Mouse (Mus musculus) neural tube, embryonic 15.5 days (tissue): ENCODE data around the gene Ephb2. TPM values are rescaled to one million over a fixed set of nuclear protein-coding genes. Genes with fewer than 3 reads are reported as not detected.

Source experiments
- ATAC-seq: fragments of 200-750 bp; cut with Nextera tagmentation; 2 replicates; pipeline ENCODE4 v1.8.0; 2017; ENCODE audit warnings: mild to moderate bottlenecking, moderate TSS enrichment, moderate library complexity; ENCODE audit not compliant: low FRiP score
- H3K27ac ChIP-seq: fragments of 300-500 bp; sonication (generic); replicated peaks from 2 replicates; pipeline ENCODE4 v1.5.1; 2015; ENCODE audit warnings: mild to moderate bottlenecking, inconsistent platforms
- H3K27me3 ChIP-seq: fragments of 300-500 bp; sonication (generic); replicated peaks from 2 replicates; pipeline ENCODE4 v1.6.1; 2015; ENCODE audit warnings: inconsistent platforms
- H3K36me3 ChIP-seq: fragments of 300-500 bp; sonication (generic); 2 replicates; pipeline ENCODE4 v1.6.1; 2015; ENCODE audit warnings: inconsistent platforms
- H3K4me1 ChIP-seq: fragments of 300-500 bp; sonication (generic); 2 replicates; pipeline ENCODE4 v1.6.1; 2015; ENCODE audit warnings: inconsistent platforms
- H3K4me2 ChIP-seq: fragments of 300-500 bp; sonication (generic); 2 replicates; pipeline ENCODE4 v1.6.1; 2015; ENCODE audit warnings: inconsistent platforms, mild to moderate bottlenecking, moderate library complexity
- H3K4me3 ChIP-seq: fragments of 300-500 bp; sonication (generic); replicated peaks from 2 replicates; pipeline ENCODE4 v1.5.1; 2015; ENCODE audit warnings: mild to moderate bottlenecking, inconsistent platforms
- H3K9ac ChIP-seq: fragments of 300-500 bp; sonication (generic); replicated peaks from 2 replicates; pipeline ENCODE4 v1.6.1; 2015; ENCODE audit warnings: mild to moderate bottlenecking, inconsistent platforms
- H3K9me3 ChIP-seq: fragments of 300-500 bp; sonication (generic); replicated peaks from 2 replicates; pipeline ENCODE4 v1.6.1; 2016; ENCODE audit warnings: inconsistent platforms
- WGBS: fragments of 180-500 bp; shearing (Covaris S2); methylation state at CpG from one replicate; pipeline ENCODE4 v1.1.7; 2015; ENCODE audit warnings: mixed read lengths; 5-methylcytosine and 5-hydroxymethylcytosine counted together
- polyA plus RNA-seq: library from polyadenylated mRNA; unstranded; fragments of >200 nt; fragmentation: Nextera tagmentation; extraction: Ambion mirVana; gene quantifications from 2 replicates; pipeline ENCODE4 v1.2.1, GENCODE M21; 2015

Gene Ephb2
- polyA plus RNA-seq, 1 experiment from 2014 or later = 21.3 TPM

GRCm38 (mm10) chr4:136740963-136741362, 94.8 kb downstream of the Ephb2 start:
- Histone ChIP-seq H3K4me3 (no peak overlapping the region), H3K27me3 (no peaks in the 10 kb centered on the region), H3K4me2 (no peak overlapping the region), H3K9me3 (no peaks in the 10 kb centered on the region), H3K36me3 (no peaks in the 10 kb centered on the region), H3K9ac (no peak overlapping the region), H3K4me1 (peaks cover 56% of the 10 kb centered on the region), H3K27ac (0 out of 2 replicates have a peak overlapping the region, but pooled peaks have one; percentile 13)
- 89% methylated on average over 5 of the region's 5 CpGs for WGBS
- ATAC-seq = no peak

GRCm38 (mm10) chr4:136739189-136739588, 96.6 kb downstream of the Ephb2 start:
- Histone ChIP-seq H3K9me3 (no peaks in the 10 kb centered on the region), H3K27ac (no peak overlapping the region), H3K36me3 (no peaks in the 10 kb centered on the region), H3K4me1 (peaks cover 69% of the 10 kb centered on the region), H3K4me2 (no peak overlapping the region), H3K9ac (no peak overlapping the region), H3K27me3 (no peaks in the 10 kb centered on the region), H3K4me3 (no peak overlapping the region)
- WGBS = 27% methylated on average over 11 of the region's 11 CpGs
- ATAC-seq = no peak

GRCm38 (mm10) chr4:136738291-136738690, 97.5 kb downstream of the Ephb2 start:
- Histone ChIP-seq H3K4me2 (no peak overlapping the region), H3K9ac (no peak overlapping the region), H3K27ac (no peak overlapping the region), H3K27me3 (no peaks in the 10 kb centered on the region), H3K4me3 (no peak overlapping the region), H3K4me1 (peaks cover 69% of the 10 kb centered on the region), H3K36me3 (no peaks in the 10 kb centered on the region), H3K9me3 (no peaks in the 10 kb centered on the region)
- WGBS = 58% methylated on average over 3 of the region's 3 CpGs
- no peak for ATAC-seq

- 72% methylated on average over 4 of the region's 4 CpGs for WGBS
- H3K27ac ChIP-seq = no peak overlapping the region
- H3K4me1 ChIP-seq = peaks cover 67% of the 10 kb centered on the region
- ATAC-seq = no peak
- H3K9me3 ChIP-seq = no peaks in the 10 kb centered on the region
- no peak overlapping the region for H3K4me2 ChIP-seq
- H3K36me3 ChIP-seq = no peaks in the 10 kb centered on the region
- H3K9ac ChIP-seq = no peak overlapping the region
- no peaks in the 10 kb centered on the region for H3K27me3 ChIP-seq
- H3K4me3 ChIP-seq = no peak overlapping the region
These were observed 99.9 kb downstream of the Ephb2 start for GRCm38 (mm10) chr4:136735856-136736255.

- Histone ChIP-seq H3K4me1 (peaks cover 67% of the 10 kb centered on the region), H3K9ac (no peak overlapping the region; the same call in 1 of the 2 replicates), H3K4me2 (no peak overlapping the region), H3K27ac (0 out of 2 replicates have a peak overlapping the region, but pooled peaks have one; percentile 8), H3K36me3 (no peaks in the 10 kb centered on the region), H3K27me3 (no peaks in the 10 kb centered on the region), H3K4me3 (no peak overlapping the region), H3K9me3 (no peaks in the 10 kb centered on the region)
- no peak for ATAC-seq
- 29% methylated on average over 15 of the region's 15 CpGs for WGBS
These were observed 101.5 kb downstream of the Ephb2 start for GRCm38 (mm10) chr4:136734210-136734803.

GRCm38 (mm10) chr4:136733217-136733865, 102.4 kb downstream of the Ephb2 start:
- Histone ChIP-seq H3K27ac (peak overlapping the region; percentile 34; the same call in 1 of the 2 replicates), H3K9me3 (no peaks in the 10 kb centered on the region), H3K36me3 (no peaks in the 10 kb centered on the region), H3K4me3 (no peak overlapping the region), H3K27me3 (no peaks in the 10 kb centered on the region), H3K9ac (no peak overlapping the region), H3K4me1 (peaks cover 57% of the 10 kb centered on the region), H3K4me2 (no peak overlapping the region)
- 28% methylated on average over 11 of the region's 11 CpGs for WGBS
- no peak for ATAC-seq

- H3K36me3 ChIP-seq = no peaks in the 10 kb centered on the region
- 53% methylated on average over 7 of the region's 7 CpGs for WGBS
- no peak overlapping the region for H3K9ac ChIP-seq
- ATAC-seq = no peak
- H3K4me2 ChIP-seq = no peak overlapping the region
- H3K27ac ChIP-seq = no peak overlapping the region
- peaks cover 54% of the 10 kb centered on the region for H3K4me1 ChIP-seq
- no peaks in the 10 kb centered on the region for H3K9me3 ChIP-seq
- H3K4me3 ChIP-seq = no peak overlapping the region
- no peaks in the 10 kb centered on the region for H3K27me3 ChIP-seq
These were observed 103.2 kb downstream of the Ephb2 start for GRCm38 (mm10) chr4:136732536-136733121.

GRCm38 (mm10) chr4:136731761-136732160, 104.0 kb downstream of the Ephb2 start:
- H3K4me2 ChIP-seq = no peak overlapping the region
- WGBS = 49% methylated on average over 5 of the region's 5 CpGs
- no peaks in the 10 kb centered on the region for H3K27me3 ChIP-seq
- H3K27ac ChIP-seq = 0 out of 2 replicates have a peak overlapping the region, but pooled peaks have one; percentile 45
- no peaks in the 10 kb centered on the region for H3K36me3 ChIP-seq
- H3K9me3 ChIP-seq = no peaks in the 10 kb centered on the region
- no peak overlapping the region for H3K4me3 ChIP-seq
- ATAC-seq = no peak
- H3K9ac ChIP-seq = no peak overlapping the region
- peaks cover 58% of the 10 kb centered on the region for H3K4me1 ChIP-seq

GRCm38 (mm10) chr4:136731008-136731609, 104.7 kb downstream of the Ephb2 start:
- H3K4me3 ChIP-seq = no peak overlapping the region
- no peaks in the 10 kb centered on the region for H3K9me3 ChIP-seq
- H3K36me3 ChIP-seq = no peaks in the 10 kb centered on the region
- 0 out of 2 replicates have a peak overlapping the region, but pooled peaks have one; percentile 23 for H3K27ac ChIP-seq
- no peak overlapping the region for H3K4me2 ChIP-seq
- no peaks in the 10 kb centered on the region for H3K27me3 ChIP-seq
- H3K4me1 ChIP-seq = peaks cover 58% of the 10 kb centered on the region
- no peak for ATAC-seq
- no peak overlapping the region for H3K9ac ChIP-seq
- WGBS = 69% methylated on average over 13 of the region's 13 CpGs

GRCm38 (mm10) chr4:136730501-136730900, 105.3 kb downstream of the Ephb2 start:
- Histone ChIP-seq H3K9ac (no peak overlapping the region), H3K4me3 (no peak overlapping the region), H3K9me3 (no peaks in the 10 kb centered on the region), H3K36me3 (no peaks in the 10 kb centered on the region), H3K27me3 (no peaks in the 10 kb centered on the region), H3K4me2 (no peak overlapping the region), H3K27ac (no peak overlapping the region), H3K4me1 (peaks cover 54% of the 10 kb centered on the region)
- WGBS = 84% methylated on average over 9 of the region's 9 CpGs
- no peak for ATAC-seq

- no peaks in the 10 kb centered on the region for H3K9me3 ChIP-seq
- no peak overlapping the region for H3K9ac ChIP-seq
- ATAC-seq = no peak
- H3K4me1 ChIP-seq = peaks cover 51% of the 10 kb centered on the region
- 84% methylated on average over 2 of the region's 2 CpGs for WGBS
- no peak overlapping the region for H3K4me2 ChIP-seq
- no peak overlapping the region for H3K27ac ChIP-seq
- H3K36me3 ChIP-seq = no peaks in the 10 kb centered on the region
- no peaks in the 10 kb centered on the region for H3K27me3 ChIP-seq
- H3K4me3 ChIP-seq = no peak overlapping the region
These were observed 106.2 kb downstream of the Ephb2 start for GRCm38 (mm10) chr4:136729574-136729973.
